Mouse (Mus musculus): ENCODE measurements around the gene Cnn2. TPM values are rescaled to one million over a fixed set of nuclear protein-coding genes. Genes with fewer than 3 reads are reported as not detected.

Gene Cnn2
- total RNA-seq, 1 experiment: 159 TPM

GRCm38 (mm10) chr10:79945507-79946234 lies 42.7 kb upstream of the Cnn2 start:
- in situ Hi-C loops (cut with MboI; ENCODE audit: low sequenced_read_pairs in 2 of 2, unreplicated experiment in 2 of 2): no loop called here
- Histone ChIP-seq H3K9ac (ENCODE audit: insufficient read depth, low read depth, low read length, poor library complexity, severe bottlenecking) (no peak overlapping the region), H3K27ac (ENCODE audit: insufficient read depth, low read depth, low read length, poor library complexity, severe bottlenecking) (no peak overlapping the region; the same call in 1 of the 2 replicates), H3K4me1 (ENCODE audit: control insufficient read depth in 2 of 2, insufficient read depth in 2 of 2, low read length in 2 of 2, poor library complexity in 1 of 2) (peaks cover 0 to 9% of the 10 kb centered on the region in 2 experiments; a peak in 1 of 4 replicates), H3K9me3 (ENCODE audit: control insufficient read depth, insufficient read depth, low read depth, low read length) (no peaks in the 10 kb centered on the region), H3K36me3 (ENCODE audit: control insufficient read depth, insufficient read depth, low read length, poor library complexity, severe bottlenecking) (peaks cover under 1% of the 10 kb centered on the region; the same call in 1 of the 2 replicates), H3K4me3 (ENCODE audit: insufficient read depth in 1 of 2, low read depth in 1 of 2, low read length in 2 of 2, poor library complexity in 1 of 2, severe bottlenecking in 1 of 2) (no peak overlapping the region)
- no peak for DNase-seq (ENCODE audit: low read depth, low spot score)
- TF ChIP-seq HCFC1 (IDR thresholded peaks at IDR 0.05; ENCODE audit: borderline replicate concordance, insufficient read depth, low read length) (no peak), MAFK (IDR thresholded peaks at IDR 0.05; ENCODE audit: insufficient read depth, low read depth, low read length) (no peak), ZC3H11A (IDR thresholded peaks at IDR 0.05; ENCODE audit: borderline replicate concordance, low read depth, low read length) (no peak), CHD2 (IDR thresholded peaks at IDR 0.05; ENCODE audit: low read depth, low read length) (no peak), ZNF384 (IDR thresholded peaks at IDR 0.05; ENCODE audit: low read depth, low read length) (no peak)

DNA sequence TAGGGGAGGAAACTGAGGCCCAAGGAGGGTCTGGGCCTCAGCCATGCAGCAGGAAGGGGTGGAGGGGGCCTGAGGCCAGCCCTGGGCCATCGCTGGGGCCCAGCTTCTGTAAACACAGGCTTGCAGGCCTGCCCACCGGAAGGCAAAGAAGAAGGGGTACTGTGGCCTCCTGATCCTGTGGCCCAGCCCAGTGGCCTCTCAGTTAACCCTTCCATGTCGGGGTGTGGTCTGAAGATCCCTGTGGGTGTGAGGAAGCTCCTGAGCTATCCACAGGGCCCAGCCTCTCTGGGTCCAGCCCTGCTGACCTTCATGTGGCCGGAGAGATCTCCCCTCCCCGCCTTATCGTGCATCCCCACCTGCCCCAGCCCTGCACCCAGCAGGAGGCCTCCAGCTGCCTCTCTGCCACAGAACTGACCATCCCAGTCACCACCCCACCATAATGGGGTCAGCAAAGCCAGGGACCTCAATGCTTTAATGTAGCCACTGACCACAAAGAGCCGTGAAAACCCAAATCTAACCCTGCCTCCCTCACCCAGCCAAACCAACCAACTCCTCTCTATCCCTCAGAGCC lies 41.5 kb upstream of the Cnn2 start:
- H3K9me3 ChIP-seq (ENCODE audit: control insufficient read depth, insufficient read depth, low read depth, low read length): no peaks in the 10 kb centered on the region
- TF ChIP-seq ZC3H11A (IDR thresholded peaks at IDR 0.05; ENCODE audit: borderline replicate concordance, low read depth, low read length): no peak
- TF ChIP-seq CHD2 (IDR thresholded peaks at IDR 0.05; ENCODE audit: low read depth, low read length): no peak
- TF ChIP-seq HCFC1 (IDR thresholded peaks at IDR 0.05; ENCODE audit: borderline replicate concordance, insufficient read depth, low read length): no peak
- no peak for TF ChIP-seq MAFK (IDR thresholded peaks at IDR 0.05; ENCODE audit: insufficient read depth, low read depth, low read length)
- no peak for TF ChIP-seq ZNF384 (IDR thresholded peaks at IDR 0.05; ENCODE audit: low read depth, low read length)
- H3K36me3 ChIP-seq (ENCODE audit: control insufficient read depth, insufficient read depth, low read length, poor library complexity, severe bottlenecking): peaks cover 2% of the 10 kb centered on the region; the same call in 1 of the 2 replicates
- DNase-seq (ENCODE audit: low read depth, low spot score): no peak
- H3K9ac ChIP-seq (ENCODE audit: insufficient read depth, low read depth, low read length, poor library complexity, severe bottlenecking): no peak overlapping the region
- H3K27ac ChIP-seq (ENCODE audit: insufficient read depth, low read depth, low read length, poor library complexity, severe bottlenecking): no peak overlapping the region
- peaks cover 0 to 10% of the 10 kb centered on the region in 2 experiments; a peak in 1 of 4 replicates for H3K4me1 ChIP-seq (ENCODE audit: control insufficient read depth in 2 of 2, insufficient read depth in 2 of 2, low read length in 2 of 2, poor library complexity in 1 of 2)
- in situ Hi-C loops (cut with MboI; ENCODE audit: low sequenced_read_pairs in 2 of 2, unreplicated experiment in 2 of 2): no loop called here
- H3K4me3 ChIP-seq (ENCODE audit: insufficient read depth in 1 of 2, low read depth in 1 of 2, low read length in 2 of 2, poor library complexity in 1 of 2, severe bottlenecking in 1 of 2): no peak overlapping the region

DNA sequence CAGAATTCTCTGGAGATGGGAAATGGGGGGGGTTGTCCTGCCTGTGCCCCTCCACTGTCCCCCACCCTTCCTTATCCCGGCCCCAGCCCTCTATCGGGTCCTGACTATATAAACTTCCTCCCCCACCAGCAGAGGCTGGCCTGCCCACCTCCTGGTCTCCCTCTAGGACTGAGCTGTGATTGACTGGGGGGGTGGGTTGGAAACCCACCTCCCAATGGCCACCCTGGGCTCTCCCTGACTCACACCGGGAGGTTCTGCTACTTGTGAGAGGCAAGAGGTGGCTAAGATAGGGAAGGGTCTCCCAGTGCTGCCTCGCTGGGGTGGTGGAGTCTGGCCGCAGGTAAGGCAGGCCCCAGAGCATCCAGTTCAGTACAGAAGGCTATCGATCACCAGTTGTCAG lies 40.9 kb upstream of the Cnn2 start:
- Histone ChIP-seq H3K36me3 (ENCODE audit: control insufficient read depth, insufficient read depth, low read length, poor library complexity, severe bottlenecking) (peaks cover 2% of the 10 kb centered on the region; the same call in 1 of the 2 replicates), H3K4me3 (ENCODE audit: insufficient read depth in 1 of 2, low read depth in 1 of 2, low read length in 2 of 2, poor library complexity in 1 of 2, severe bottlenecking in 1 of 2) (no peak overlapping the region), H3K27ac (ENCODE audit: insufficient read depth, low read depth, low read length, poor library complexity, severe bottlenecking) (no peak overlapping the region), H3K9me3 (ENCODE audit: control insufficient read depth, insufficient read depth, low read depth, low read length) (no peaks in the 10 kb centered on the region), H3K4me1 (ENCODE audit: control insufficient read depth in 2 of 2, insufficient read depth in 2 of 2, low read length in 2 of 2, poor library complexity in 1 of 2) (peaks cover 0 to 10% of the 10 kb centered on the region in 2 experiments; a peak in 1 of 4 replicates), H3K9ac (ENCODE audit: insufficient read depth, low read depth, low read length, poor library complexity, severe bottlenecking) (no peak overlapping the region)
- in situ Hi-C loops (cut with MboI; ENCODE audit: low sequenced_read_pairs in 2 of 2, unreplicated experiment in 2 of 2): no loop called here
- no peak for DNase-seq (ENCODE audit: low read depth, low spot score)
- no peak for TF ChIP-seq CHD2 (IDR thresholded peaks at IDR 0.05; ENCODE audit: low read depth, low read length)
- TF ChIP-seq HCFC1 (IDR thresholded peaks at IDR 0.05; ENCODE audit: borderline replicate concordance, insufficient read depth, low read length): no peak
- no peak for TF ChIP-seq ZNF384 (IDR thresholded peaks at IDR 0.05; ENCODE audit: low read depth, low read length)
- no peak for TF ChIP-seq ZC3H11A (IDR thresholded peaks at IDR 0.05; ENCODE audit: borderline replicate concordance, low read depth, low read length)
- no peak for TF ChIP-seq MAFK (IDR thresholded peaks at IDR 0.05; ENCODE audit: insufficient read depth, low read depth, low read length)

- TF ChIP-seq HCFC1 (IDR thresholded peaks at IDR 0.05; ENCODE audit: borderline replicate concordance, insufficient read depth, low read length): no peak
- no peak for TF ChIP-seq CHD2 (IDR thresholded peaks at IDR 0.05; ENCODE audit: low read depth, low read length)
- TF ChIP-seq ZC3H11A (IDR thresholded peaks at IDR 0.05; ENCODE audit: borderline replicate concordance, low read depth, low read length): no peak
- TF ChIP-seq MAFK (IDR thresholded peaks at IDR 0.05; ENCODE audit: insufficient read depth, low read depth, low read length): no peak
- TF ChIP-seq ZNF384 (IDR thresholded peaks at IDR 0.05; ENCODE audit: low read depth, low read length): no peak
- H3K36me3 ChIP-seq (ENCODE audit: control insufficient read depth, insufficient read depth, low read length, poor library complexity, severe bottlenecking): peaks cover 2% of the 10 kb centered on the region; the same call in 1 of the 2 replicates
Measured at GRCm38 (mm10) chr10:79949873-79950272, 38.5 kb upstream of the Cnn2 start.

More at GRCm38 (mm10) chr10:79949873-79950272, 38.5 kb upstream of the Cnn2 start:
- H3K4me3 ChIP-seq (ENCODE audit: insufficient read depth in 1 of 2, low read depth in 1 of 2, low read length in 2 of 2, poor library complexity in 1 of 2, severe bottlenecking in 1 of 2): no peak overlapping the region
- peaks cover 0 to 10% of the 10 kb centered on the region in 2 experiments; a peak in 1 of 4 replicates for H3K4me1 ChIP-seq (ENCODE audit: control insufficient read depth in 2 of 2, insufficient read depth in 2 of 2, low read length in 2 of 2, poor library complexity in 1 of 2)
- H3K27ac ChIP-seq (ENCODE audit: insufficient read depth, low read depth, low read length, poor library complexity, severe bottlenecking): no peak overlapping the region
- DNase-seq (ENCODE audit: low read depth, low spot score): no peak
- no peaks in the 10 kb centered on the region for H3K9me3 ChIP-seq (ENCODE audit: control insufficient read depth, insufficient read depth, low read depth, low read length)
- in situ Hi-C loops (cut with MboI; ENCODE audit: low sequenced_read_pairs in 2 of 2, unreplicated experiment in 2 of 2): no loop called here
- H3K9ac ChIP-seq (ENCODE audit: insufficient read depth, low read depth, low read length, poor library complexity, severe bottlenecking): no peak overlapping the region

Measured in ES-E14 (cell line).